Mouse (Mus musculus): ENCODE measurements at regions not wholly inside any gene's neighbourhood (a gene's known extent, or its start where the extent isn't known, plus 50 kb on each side); places are given as distances from the start of the nearest gene placed in this dataset.

DNA sequence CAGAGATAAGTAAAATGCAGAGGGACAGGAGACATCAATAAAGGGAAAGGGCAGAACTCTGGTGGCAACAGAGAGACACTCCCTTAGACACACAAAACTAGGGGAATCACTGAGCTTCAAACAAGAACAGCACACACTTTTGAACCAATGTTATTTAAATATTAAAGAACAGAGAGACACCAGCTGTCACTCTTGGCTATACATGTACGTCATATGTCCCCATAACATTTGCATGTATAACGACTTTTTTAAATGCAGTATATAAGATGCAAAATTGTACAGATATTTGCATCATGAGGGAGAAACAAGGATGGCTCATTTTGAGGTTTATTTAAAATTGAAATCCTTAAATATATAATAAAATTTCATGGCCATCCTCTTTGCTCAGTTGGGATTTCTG is 62.5 kb upstream of the 4930596D02Rik start:
- no peak for TF ChIP-seq CTCF (IDR thresholded peaks at IDR 0.05; ENCODE audit: borderline replicate concordance, insufficient read depth, low read depth, low read length)
- no peak for TF ChIP-seq POLR2A (IDR thresholded peaks at IDR 0.05; ENCODE audit: borderline replicate concordance, insufficient read depth, low read length)

Measured in cerebellum, adult 2 months (tissue).